Mouse (Mus musculus) MEL (cell line): ENCODE data around the gene Tbk1. TPM values are rescaled to one million over a fixed set of nuclear protein-coding genes. Genes with fewer than 3 reads are reported as not detected.

Source experiments
- DNase-seq: peaks from one replicate; pipeline ENCODE4 v3.0.0; 2011; ENCODE audit warnings: low read depth, low spot score
- H3K27ac ChIP-seq: 2 replicates; pipeline ENCODE4 v1.5.1; 2012; ENCODE audit warnings: low read depth, mild to moderate bottlenecking, control low read depth, low read length, moderate library complexity; ENCODE audit not compliant: control insufficient read depth
- H3K27me3 ChIP-seq, 2 experiments: fragments of 150-350 bp in 1 of 2; sonication (generic) in 1 of 2; 2 replicates each; pipeline ENCODE4 v1.6.1; 2012; ENCODE audit warnings: low read length in 2 of 2, mild to moderate bottlenecking in 2 of 2, improper control_type of control experiment in 1 of 2, moderate library complexity in 1 of 2; ENCODE audit not compliant: insufficient read depth in 2 of 2, control insufficient read depth in 1 of 2
- H3K36me3 ChIP-seq, 2 experiments: 2 replicates each; pipeline ENCODE4 v1.6.1; 2012 to 2014; ENCODE audit warnings: low read length in 2 of 2, improper control_type of control experiment in 1 of 2, inconsistent platforms in 1 of 2, mild to moderate bottlenecking in 1 of 2; ENCODE audit not compliant: insufficient read depth in 2 of 2, control insufficient read depth in 1 of 2
- H3K4me1 ChIP-seq, 2 experiments: fragments of 150-350 bp in 1 of 2; sonication (generic) in 1 of 2; 2 replicates each; pipeline ENCODE4 v1.6.1; 2012; ENCODE audit warnings: low read length in 2 of 2, improper control_type of control experiment in 1 of 2, mild to moderate bottlenecking in 1 of 2; ENCODE audit not compliant: insufficient read depth in 2 of 2, control insufficient read depth in 1 of 2
- H3K4me3 ChIP-seq, 2 experiments: fragments of 150-350 bp in 1 of 2; sonication (generic) in 1 of 2; 2 replicates each; pipeline ENCODE4 v1.5.1; 2012; ENCODE audit warnings: low read depth in 2 of 2, low read length in 2 of 2, mild to moderate bottlenecking in 2 of 2, moderate library complexity in 2 of 2, control low read depth in 1 of 2, improper control_type of control experiment in 1 of 2; ENCODE audit not compliant: control insufficient read depth in 1 of 2, insufficient read depth in 1 of 2
- H3K79me2 ChIP-seq: 2 replicates; pipeline ENCODE4 v1.6.1; 2012; ENCODE audit warnings: mild to moderate bottlenecking, low read length, moderate library complexity; ENCODE audit not compliant: control insufficient read depth, poor library complexity, insufficient read depth
- H3K9ac ChIP-seq: 2 replicates; pipeline ENCODE4 v1.6.1; 2012; ENCODE audit warnings: low read depth, mild to moderate bottlenecking, control low read depth, low read length, moderate library complexity; ENCODE audit not compliant: control insufficient read depth, poor library complexity, severe bottlenecking
- H3K9me3 ChIP-seq: fragments of 150-350 bp; sonication (generic); replicated peaks from 2 replicates; pipeline ENCODE4 v1.6.1; 2012; ENCODE audit warnings: mild to moderate bottlenecking, low read length, improper control_type of control experiment, moderate library complexity; ENCODE audit not compliant: insufficient read depth
- CHD1 ChIP-seq: IDR thresholded peaks from 2 replicates; pipeline ENCODE4 v1.6.1; 2012; ENCODE audit warnings: low read depth, mild to moderate bottlenecking, inconsistent platforms, low read length, improper control_type of control experiment
- CHD2 ChIP-seq: IDR thresholded peaks from 2 replicates; pipeline ENCODE4 v1.6.1; 2011; ENCODE audit warnings: low read length, improper control_type of control experiment
- CTCF ChIP-seq, 3 experiments: IDR thresholded peaks in 2 of 3; conservative IDR thresholded peaks in 1 of 3; 2 replicates each; pipeline ENCODE4 v1.5.1; 2011 to 2012; ENCODE audit warnings: low read length in 3 of 3, low read depth in 2 of 3, mild to moderate bottlenecking in 2 of 3, improper control_type of control experiment in 1 of 3, inconsistent platforms in 1 of 3, mixed read lengths in 1 of 3, moderate library complexity in 1 of 3; ENCODE audit not compliant: control insufficient read depth in 1 of 3, insufficient read depth in 1 of 3, poor library complexity in 1 of 3, severe bottlenecking in 1 of 3
- E2F4 ChIP-seq: IDR thresholded peaks from 2 replicates; pipeline ENCODE4 v1.6.1; 2011; ENCODE audit warnings: low read depth, low read length, improper control_type of control experiment, borderline replicate concordance
- EP300 ChIP-seq, 2 experiments: IDR thresholded peaks; 2 replicates each; pipeline ENCODE4 v1.6.1; 2011; ENCODE audit warnings: improper control_type of control experiment in 2 of 2, low read length in 2 of 2, low read depth in 1 of 2, mild to moderate bottlenecking in 1 of 2
- ETS1 ChIP-seq: IDR thresholded peaks from 2 replicates; pipeline ENCODE4 v1.6.1; 2012; ENCODE audit warnings: low read depth, mild to moderate bottlenecking, inconsistent platforms, low read length, improper control_type of control experiment, moderate library complexity
- GABPA ChIP-seq: IDR thresholded peaks from 2 replicates; pipeline ENCODE4 v1.6.1; 2012; ENCODE audit warnings: low read depth, mild to moderate bottlenecking, inconsistent platforms, low read length, improper control_type of control experiment, moderate library complexity
- JUND ChIP-seq: IDR thresholded peaks from 2 replicates; pipeline ENCODE4 v1.6.1; 2011; ENCODE audit warnings: low read depth, mild to moderate bottlenecking, improper control_type of control experiment, low read length
- KAT2A ChIP-seq: conservative IDR thresholded peaks from 2 replicates; pipeline ENCODE4 v1.6.1; 2012; ENCODE audit warnings: low read depth, low read length, improper control_type of control experiment, inconsistent platforms
- MAFK ChIP-seq: IDR thresholded peaks from 2 replicates; pipeline ENCODE4 v1.6.1; 2011; ENCODE audit warnings: low read depth, mild to moderate bottlenecking, low read length, improper control_type of control experiment, borderline replicate concordance
- MAZ ChIP-seq: IDR thresholded peaks from 2 replicates; pipeline ENCODE4 v1.6.1; 2012; ENCODE audit warnings: low read depth, mild to moderate bottlenecking, inconsistent platforms, low read length, improper control_type of control experiment
- MXI1 ChIP-seq: IDR thresholded peaks from 2 replicates; pipeline ENCODE4 v1.6.1; 2011; ENCODE audit warnings: mild to moderate bottlenecking, low read depth, low read length, improper control_type of control experiment
- NRF1 ChIP-seq: IDR thresholded peaks from 2 replicates; pipeline ENCODE4 v1.6.1; 2014; ENCODE audit warnings: low read depth, mild to moderate bottlenecking, inconsistent platforms, low read length, improper control_type of control experiment, moderate library complexity; ENCODE audit not compliant: poor library complexity, insufficient read depth, severe bottlenecking
- POLR2A ChIP-seq, 2 experiments: IDR thresholded peaks; 2 replicates each; pipeline ENCODE4 v1.6.1; 2011 to 2012; ENCODE audit warnings: low read length in 2 of 2, mild to moderate bottlenecking in 2 of 2, control low read depth in 1 of 2, improper control_type of control experiment in 1 of 2, low read depth in 1 of 2, moderate library complexity in 1 of 2; ENCODE audit not compliant: control insufficient read depth in 1 of 2, insufficient read depth in 1 of 2, poor library complexity in 1 of 2
- POLR2AphosphoS5 ChIP-seq: IDR thresholded peaks from 2 replicates; pipeline ENCODE4 v1.6.1; 2012; ENCODE audit warnings: low read depth, borderline replicate concordance, mild to moderate bottlenecking, inconsistent platforms, low read length, moderate library complexity, mixed read lengths
- RAD21 ChIP-seq: IDR thresholded peaks from 2 replicates; pipeline ENCODE4 v1.6.1; 2011; ENCODE audit warnings: mild to moderate bottlenecking, low read depth, low read length, improper control_type of control experiment
- TAL1 ChIP-seq: IDR thresholded peaks from 2 replicates; pipeline ENCODE4 v1.6.1; 2012; ENCODE audit warnings: mild to moderate bottlenecking, inconsistent platforms, low read length, moderate library complexity, mixed read lengths
- TCF12 ChIP-seq: IDR thresholded peaks from 2 replicates; pipeline ENCODE4 v1.6.1; 2014; ENCODE audit warnings: low read depth, mild to moderate bottlenecking, inconsistent platforms, low read length, improper control_type of control experiment, moderate library complexity
- UBTF ChIP-seq: IDR thresholded peaks from 2 replicates; pipeline ENCODE4 v1.6.1; 2012; ENCODE audit warnings: low read depth, mild to moderate bottlenecking, inconsistent platforms, low read length, improper control_type of control experiment, moderate library complexity, borderline replicate concordance; ENCODE audit not compliant: insufficient read depth
- USF2 ChIP-seq, 2 experiments: IDR thresholded peaks; 2 replicates each; pipeline ENCODE4 v1.6.1; 2011 to 2012; ENCODE audit warnings: improper control_type of control experiment in 2 of 2, low read length in 2 of 2, borderline replicate concordance in 1 of 2, inconsistent platforms in 1 of 2, low read depth in 1 of 2, mild to moderate bottlenecking in 1 of 2; ENCODE audit not compliant: insufficient read depth in 1 of 2
- ZC3H11A ChIP-seq: IDR thresholded peaks from 2 replicates; pipeline ENCODE4 v1.6.1; 2012; ENCODE audit warnings: low read depth, mild to moderate bottlenecking, inconsistent platforms, low read length, improper control_type of control experiment
- ZMIZ1 ChIP-seq: IDR thresholded peaks from 2 replicates; pipeline ENCODE4 v1.6.1; 2012; ENCODE audit warnings: low read depth, mild to moderate bottlenecking, inconsistent platforms, low read length, improper control_type of control experiment, moderate library complexity
- polyA plus RNA-seq, 2 experiments: library from polyadenylated mRNA; stranded (reverse) in 1 of 2; unstranded in 1 of 2; fragments of >175 nt in 1 of 2; fragments of >200 nt in 1 of 2; gene quantifications; 2 replicates each; pipeline versions ENCODE4 v1.2.1 to v1.2.4; 2012; ENCODE audit warnings: low replicate concordance in 2 of 2, low read depth in 1 of 2; ENCODE audit not compliant: insufficient read length in 2 of 2, insufficient read depth in 1 of 2, missing spikeins in 1 of 2
- total RNA-seq: library from RNA; depleted of rRNA; stranded (reverse); fragments of 300-350 nt; gene quantifications from 2 replicates; pipeline ENCODE4 v1.2.3, GENCODE M21; 2012

Tbk1 gene
- total and polyA plus RNA-seq, 3 experiments = 18.0 to 31.1 TPM; not detected in 1

DNA sequence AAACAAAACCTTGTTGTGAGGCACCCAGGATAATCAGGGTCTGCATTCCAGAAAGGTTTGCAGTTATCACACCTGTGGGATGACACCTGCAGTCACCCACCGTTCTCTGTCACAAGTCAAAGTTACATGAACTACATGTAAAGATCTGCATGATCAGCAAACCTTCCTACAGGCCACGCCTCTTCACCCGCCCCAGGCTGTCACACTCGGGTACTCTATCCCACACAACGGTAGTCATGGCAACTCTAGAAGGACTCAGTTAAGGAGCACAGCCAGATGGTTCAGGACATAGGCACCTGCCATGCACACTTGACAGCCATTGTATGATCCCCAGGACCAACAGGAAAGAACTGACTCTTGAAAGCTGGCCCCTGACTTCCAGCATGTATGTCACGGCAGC lies 5.2 kb downstream of the Tbk1 start:
- TF ChIP-seq POLR2A (IDR thresholded peaks at IDR 0.05; ENCODE audit: control insufficient read depth in 1 of 2, insufficient read depth in 1 of 2, low read depth in 1 of 2, low read length in 2 of 2, poor library complexity in 1 of 2) (no peak), ZC3H11A (no peak), E2F4 (no peak), USF2 (IDR thresholded peaks at IDR 0.05; ENCODE audit: borderline replicate concordance in 1 of 2, insufficient read depth in 1 of 2, low read depth in 1 of 2, low read length in 2 of 2) (no peak), MAFK (no peak), JUND (no peak), CHD2 (no peak), ZMIZ1 (no peak), MAZ (no peak), TAL1 (no peak), TCF12 (no peak), CHD1 (no peak), POLR2AphosphoS5 (no peak), CTCF (IDR thresholded peaks at IDR 0.05 in 2 of 3, conservative IDR thresholded peaks at IDR 0.05 in 1 of 3; ENCODE audit: control insufficient read depth in 1 of 3, insufficient read depth in 1 of 3, low read depth in 2 of 3, low read length in 3 of 3, poor library complexity in 1 of 3, severe bottlenecking in 1 of 3) (no peak), GABPA (no peak), RAD21 (no peak), MXI1 (no peak), NRF1 (no peak)
- no peak overlapping the region for H3K27ac ChIP-seq
- peaks cover 3 to 10% of the 10 kb centered on the region in 2 experiments for H3K36me3 ChIP-seq
- H3K79me2 ChIP-seq = peaks cover 11% of the 10 kb centered on the region
- no peak overlapping the region for H3K9ac ChIP-seq
- H3K4me3 ChIP-seq = no peak overlapping the region
- DNase-seq = no peak
- H3K4me1 ChIP-seq = peaks cover 6 to 9% of the 10 kb centered on the region in 2 experiments; a peak in 3 of 4 replicates
- no peaks in the 10 kb centered on the region for H3K27me3 ChIP-seq
- H3K9me3 ChIP-seq = no peaks in the 10 kb centered on the region

DNA sequence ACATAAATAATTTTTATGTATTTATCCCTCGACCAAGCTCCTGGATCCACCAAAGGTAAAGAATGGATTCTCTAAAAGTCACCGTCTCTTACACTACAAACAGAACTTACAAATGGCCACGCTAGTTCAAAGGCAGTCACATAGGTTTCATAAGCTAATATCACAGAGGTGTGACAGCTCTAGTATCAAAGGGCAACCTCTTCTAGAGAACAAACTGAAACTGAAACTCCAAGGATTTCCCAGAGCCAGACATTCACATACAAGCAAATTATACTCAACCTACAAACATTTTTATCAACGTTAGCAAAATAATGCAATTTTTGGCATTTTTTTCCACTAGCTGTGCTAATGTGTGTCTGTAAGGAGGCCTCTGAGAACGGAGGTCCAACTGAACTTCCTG lies 6.2 kb downstream of the Tbk1 start:
- TF ChIP-seq JUND (no peak), E2F4 (no peak), TAL1 (no peak), ETS1 (no peak), POLR2AphosphoS5 (no peak), UBTF (no peak), GABPA (no peak), KAT2A (no peak), EP300 (IDR thresholded peaks at IDR 0.05; ENCODE audit: low read depth in 1 of 2, low read length in 2 of 2) (no peak)
- H3K36me3 ChIP-seq = peaks cover 3 to 9% of the 10 kb centered on the region in 2 experiments
- no peaks in the 10 kb centered on the region for H3K27me3 ChIP-seq
- peaks cover 7% of the 10 kb centered on the region for H3K79me2 ChIP-seq
- H3K4me1 ChIP-seq = peaks cover 6 to 9% of the 10 kb centered on the region in 2 experiments; a peak in 3 of 4 replicates
- H3K27ac ChIP-seq = no peak overlapping the region
- no peak for DNase-seq
- no peak overlapping the region for H3K9ac ChIP-seq
- H3K4me3 ChIP-seq = no peak overlapping the region
- no peaks in the 10 kb centered on the region for H3K9me3 ChIP-seq
